Mouse (Mus musculus): Measurements from ENCODE around the gene Hist2h2ab.

Hist2h2ab gene

GRCm38 (mm10) chr3:96198181-96198580 is 21.5 kb upstream of the Hist2h2ab start:
- peak; percentile 59 for DNase-seq (ENCODE audit: low spot score)

GRCm38 (mm10) chr3:96198601-96199251 is 20.9 kb upstream of the Hist2h2ab start:
- DNase-seq (ENCODE audit: low spot score), result peak; percentile 13

GRCm38 (mm10) chr3:96199731-96200130 is 19.9 kb upstream of the Hist2h2ab start:
- no peak for DNase-seq (ENCODE audit: low spot score)

- DNase-seq (ENCODE audit: low spot score), result no peak
Measured at GRCm38 (mm10) chr3:96207819-96208218, 11.8 kb upstream of the Hist2h2ab start.

GRCm38 (mm10) chr3:96209242-96209641 is 10.4 kb upstream of the Hist2h2ab start:
- no peak for DNase-seq (ENCODE audit: low spot score)

GRCm38 (mm10) chr3:96219191-96219641 is 449 bp upstream of the Hist2h2ab start:
- peak; percentile 71 for DNase-seq (ENCODE audit: low spot score)

- DNase-seq (ENCODE audit: low spot score), result peak; percentile 60
Measured at GRCm38 (mm10) chr3:96220131-96220764, 583 bp downstream of the Hist2h2ab start.

GRCm38 (mm10) chr3:96220765-96221639 is 1.3 kb downstream of the Hist2h2ab start, which contains the start of the genes Hist2h2ac and Hist2h2be:
TSS of gene Hist2h2ac (minus strand) at chr3:96220880.
TSS of gene Hist2h2be (plus strand) at chr3:96221119.
- DNase-seq (ENCODE audit: low spot score), result peak; percentile 96

- peak; percentile 13 for DNase-seq (ENCODE audit: low spot score)
Measured at GRCm38 (mm10) chr3:96221640-96222038, 2.0 kb downstream of the Hist2h2ab start.

GRCm38 (mm10) chr3:96222774-96223173 is 3.1 kb downstream of the Hist2h2ab start:
- no peak for DNase-seq (ENCODE audit: low spot score)

- DNase-seq (ENCODE audit: low spot score), result no peak
Measured at GRCm38 (mm10) chr3:96225421-96225820, 5.8 kb downstream of the Hist2h2ab start.

- no peak for DNase-seq (ENCODE audit: low spot score)
Measured at GRCm38 (mm10) chr3:96226695-96227648, 7.3 kb downstream of the Hist2h2ab start.

GRCm38 (mm10) chr3:96228828-96229227 is 9.2 kb downstream of the Hist2h2ab start:
- no peak for DNase-seq (ENCODE audit: low spot score)

- DNase-seq (ENCODE audit: low spot score), result no peak
Measured at GRCm38 (mm10) chr3:96230404-96230803, 10.7 kb downstream of the Hist2h2ab start.

GRCm38 (mm10) chr3:96230910-96231757 is 11.5 kb downstream of the Hist2h2ab start:
- no peak for DNase-seq (ENCODE audit: low spot score)

- no peak for DNase-seq (ENCODE audit: low spot score)
Measured at GRCm38 (mm10) chr3:96231758-96232120, 12.1 kb downstream of the Hist2h2ab start.

- DNase-seq (ENCODE audit: low spot score), result no peak
Measured at GRCm38 (mm10) chr3:96234914-96235313, 15.2 kb downstream of the Hist2h2ab start.

- peak; percentile 4 for DNase-seq (ENCODE audit: low spot score)
Measured at GRCm38 (mm10) chr3:96235836-96236235, 16.2 kb downstream of the Hist2h2ab start.

- no peak for DNase-seq (ENCODE audit: low spot score)
Measured at GRCm38 (mm10) chr3:96236834-96237334, 17.2 kb downstream of the Hist2h2ab start.

GRCm38 (mm10) chr3:96237335-96237903 is 17.8 kb downstream of the Hist2h2ab start:
- DNase-seq (ENCODE audit: low spot score), result peak; percentile 65
